15 mouse cellular contexts compared by ENCODE assay signal in genomic region chr2:49628094-49628705, GRCm38 (mm10). TPM values are rescaled to one million over a fixed set of nuclear protein-coding genes. Genes with fewer than 3 reads are reported as not detected.
DNase-seq lines count a peak whose midpoint lies in the region; ATAC-seq lines count a peak whose summit lies in the region.
"Had no signal": no experiment of that assay in that cellular context is flagged by ENCODE, and none has a peak within 500 bp of the region (broad histone marks: within the 10 kb centered on the region; RNA-seq: fewer than 3 reads in every experiment).

No protein-coding gene starts in this region.

- H3K9me3 ChIP-seq in hindbrain, embryonic 13.5 days: no peaks in the 10 kb centered on the region
- no peaks in the 10 kb centered on the region for H3K9me3 ChIP-seq in hindbrain, embryonic 11.5 days (ENCODE audit: control insufficient read depth, low read length)
- no peaks in the 10 kb centered on the region for H3K9me3 ChIP-seq in forebrain, embryonic 14.5 days (replicated peaks; ENCODE audit: control insufficient read depth, low read length)
- no peaks in the 10 kb centered on the region for H3K9me3 ChIP-seq in neural tube, embryonic 15.5 days (replicated peaks)
- H3K9me3 ChIP-seq: heart, embryonic 12.5 days had no signal

- peaks cover 9% of the 10 kb centered on the region for H3K36me3 ChIP-seq in hindbrain, embryonic 13.5 days
- H3K36me3 ChIP-seq in hindbrain, embryonic 11.5 days (ENCODE audit: control insufficient read depth, insufficient read depth, low read length): no peaks in the 10 kb centered on the region
- H3K36me3 ChIP-seq in forebrain, embryonic 14.5 days (ENCODE audit: control insufficient read depth, insufficient read depth, low read length): peaks cover 3% of the 10 kb centered on the region; the same call in 1 of the 2 replicates
- H3K36me3 ChIP-seq in neural tube, embryonic 15.5 days: no peaks in the 10 kb centered on the region
- H3K36me3 ChIP-seq: heart, embryonic 12.5 days had no signal

- peaks cover 70% of the 10 kb centered on the region for H3K4me1 ChIP-seq in hindbrain, embryonic 13.5 days (replicated peaks)
- peaks cover 5% of the 10 kb centered on the region for H3K4me1 ChIP-seq in hindbrain, embryonic 11.5 days (replicated peaks; ENCODE audit: control insufficient read depth, insufficient read depth, low read length)
- H3K4me1 ChIP-seq in forebrain, embryonic 14.5 days (ENCODE audit: control insufficient read depth, insufficient read depth, low read length): peaks cover 29% of the 10 kb centered on the region
- peaks cover 47% of the 10 kb centered on the region for H3K4me1 ChIP-seq in neural tube, embryonic 15.5 days
- H3K4me1 ChIP-seq: heart, embryonic 12.5 days had no signal

- no peak for DNase-seq in hindbrain, embryonic 11.5 days (ENCODE audit: low spot score)
- DNase-seq in right cerebral cortex, postnatal 10 days (ENCODE audit: low spot score in 2 of 2): peak; percentile 63
- DNase-seq in right cerebral cortex, postnatal 25 days: no peak
- peak; percentile 84 for DNase-seq in forebrain, embryonic 14.5 days (ENCODE audit: low spot score)
- DNase-seq in layer of hippocampus, adult 8-10 months (ENCODE audit: low spot score in 2 of 2): no peak
- DNase-seq in c-Kit-positive CD71-positive TER-119-positive erythroid progenitor cells, embryonic 14.5 days (ENCODE audit: low spot score): no peak
- DNase-seq: lung, postnatal 36 days; right cerebral cortex, adult 18-20 months; thymus, postnatal 25 days had no signal

- no peak overlapping the region for H3K9ac ChIP-seq in hindbrain, embryonic 13.5 days
- H3K9ac ChIP-seq in hindbrain, embryonic 11.5 days (ENCODE audit: low read depth, low read length): no peak overlapping the region
- no peak overlapping the region for H3K9ac ChIP-seq in forebrain, embryonic 14.5 days (ENCODE audit: low read length)
- no peak overlapping the region for H3K9ac ChIP-seq in neural tube, embryonic 15.5 days (replicated peaks)
- H3K9ac ChIP-seq: heart, embryonic 12.5 days had no signal

- 0 out of 2 replicates have a peak, but pooled peaks have one; percentile 43 for ATAC-seq in hindbrain, embryonic 13.5 days (ENCODE audit: low FRiP score)
- no peak for ATAC-seq in hindbrain, embryonic 11.5 days (ENCODE audit: low FRiP score)
- ATAC-seq in forebrain, embryonic 14.5 days: peak; percentile 47
- no peak for ATAC-seq in neural tube, embryonic 15.5 days (ENCODE audit: low FRiP score)
- ATAC-seq: inflammation-experienced regulatory T-cells, adult 6 months had no signal

- H3K4me3 ChIP-seq in hindbrain, embryonic 13.5 days: no peak overlapping the region
- H3K4me3 ChIP-seq in hindbrain, embryonic 11.5 days (ENCODE audit: low read depth, low read length): no peak overlapping the region
- H3K4me3 ChIP-seq in forebrain, embryonic 14.5 days (ENCODE audit: low read depth, low read length): no peak overlapping the region
- no peak overlapping the region for H3K4me3 ChIP-seq in neural tube, embryonic 15.5 days (replicated peaks)
- H3K4me3 ChIP-seq: heart, embryonic 12.5 days; myocyte had no signal

- no peak overlapping the region for H3K4me2 ChIP-seq in hindbrain, embryonic 13.5 days
- no peak overlapping the region for H3K4me2 ChIP-seq in hindbrain, embryonic 11.5 days (replicated peaks; ENCODE audit: low read depth, low read length)
- H3K4me2 ChIP-seq in forebrain, embryonic 14.5 days (ENCODE audit: low read length): peak overlapping the region; percentile 12; the same call in 1 of the 2 replicates
- H3K4me2 ChIP-seq in neural tube, embryonic 15.5 days: no peak overlapping the region
- H3K4me2 ChIP-seq: heart, embryonic 12.5 days had no signal

- 74% methylated on average over 6 of the region's 6 CpGs for WGBS in hindbrain, embryonic 13.5 days
- 88% methylated on average over 6 of the region's 6 CpGs for WGBS in hindbrain, embryonic 11.5 days
- 54% methylated on average over 6 of the region's 6 CpGs for whole genome bisulfite sequencing in forebrain, embryonic 14.5 days
- WGBS in neural tube, embryonic 15.5 days: 73% methylated on average over 6 of the region's 6 CpGs

- H3K27ac ChIP-seq in hindbrain, embryonic 13.5 days: peak overlapping the region; percentile 37
- H3K27ac ChIP-seq in hindbrain, embryonic 11.5 days (ENCODE audit: low read depth, low read length): no peak overlapping the region
- peak overlapping the region; percentile 72 for H3K27ac ChIP-seq in forebrain, embryonic 14.5 days (ENCODE audit: low read depth, low read length)
- peak overlapping the region; percentile 45 for H3K27ac ChIP-seq in neural tube, embryonic 15.5 days (replicated peaks)

- H3K27me3 ChIP-seq in hindbrain, embryonic 13.5 days: no peaks in the 10 kb centered on the region
- no peaks in the 10 kb centered on the region for H3K27me3 ChIP-seq in hindbrain, embryonic 11.5 days (ENCODE audit: control insufficient read depth, insufficient read depth, low read length)
- H3K27me3 ChIP-seq in forebrain, embryonic 14.5 days (replicated peaks; ENCODE audit: control insufficient read depth, insufficient read depth, low read length): no peaks in the 10 kb centered on the region
- H3K27me3 ChIP-seq in neural tube, embryonic 15.5 days (replicated peaks): no peaks in the 10 kb centered on the region
- H3K27me3 ChIP-seq: heart, embryonic 12.5 days had no signal

RNA-seq across cellular contexts. Expression of gene Kif5c, which starts 9.1 kb away (rescaled TPM):
- 178 and 186 TPM in 2 replicates for polyA plus RNA-seq in hindbrain, embryonic 13.5 days (2015; fragmentation: Nextera tagmentation; extraction: Ambion mirVana)
- 112 and 115 TPM in 2 replicates for polyA plus RNA-seq in hindbrain, embryonic 11.5 days (2014; fragmentation: Nextera tagmentation; extraction: Ambion mirVana)
- polyA plus RNA-seq in forebrain, embryonic 14.5 days (2014; fragmentation: Nextera tagmentation; extraction: Ambion mirVana): 148 and 170 TPM in 2 replicates
- 152 and 181 TPM in 2 replicates for polyA plus RNA-seq in neural tube, embryonic 15.5 days (2015; fragmentation: Nextera tagmentation; extraction: Ambion mirVana)
- total RNA-seq in layer of hippocampus, adult 8-10 months (2022): 100 to 1,000 TPM; 460 to 483 (median 462) TPM
- polyA plus RNA-seq: liver, adult 2 months had no signal

Comparison
In these comparisons a context has a peak if more than half of its experiments do, and no peak if none do; other contexts are left out.
1. ATAC-seq: peak in hindbrain, embryonic 13.5 days (single experiment) and forebrain, embryonic 14.5 days (single experiment); none in hindbrain, embryonic 11.5 days (single experiment) and neural tube, embryonic 15.5 days (single experiment).
2. DNase-seq: peak in right cerebral cortex, postnatal 10 days (2 of 2) and forebrain, embryonic 14.5 days (single experiment); none in hindbrain, embryonic 11.5 days (single experiment), right cerebral cortex, postnatal 25 days (single experiment), layer of hippocampus, adult 8-10 months (0 of 2) and c-Kit-positive CD71-positive TER-119-positive erythroid progenitor cells, embryonic 14.5 days (single experiment).